Mouse (Mus musculus) spleen, adult 2 months (tissue): ENCODE results near the gene Cryba4.

Experiments used
- CTCF ChIP-seq: fragments of 200-500 bp; IDR thresholded peaks from 2 replicates; pipeline ENCODE4 v1.5.1; 2011; ENCODE audit warnings: mild to moderate bottlenecking, inconsistent platforms; ENCODE audit not compliant: insufficient read depth, insufficient read length, insufficient replicate concordance; ENCODE audit errors: extremely low read depth
- POLR2A ChIP-seq: fragments of 200-500 bp; IDR thresholded peaks from 2 replicates; pipeline ENCODE4 v1.6.1; 2011; ENCODE audit warnings: low read depth, low read length, inconsistent platforms

- no peak for TF ChIP-seq CTCF
- no peak for TF ChIP-seq POLR2A
Measured at GRCm38 (mm10) chr5:112208321-112208720, 44.0 kb downstream of the Cryba4 start.
